Mouse (Mus musculus) hematopoietic stem cell, adult 5-6 weeks (primary cell): ENCODE data around the gene Dgat2. TPM values are rescaled to one million over a fixed set of nuclear protein-coding genes. Genes with fewer than 3 reads are reported as not detected.

Source experiments
- ATAC-seq, 2 experiments: fragments of 125-278 bp in 1 of 2; replicated peaks in 1 of 2; 2 replicates each; pipeline ENCODE4 v1.8.0; 2016 to 2017; ENCODE audit warnings: inconsistent platforms in 2 of 2, mild to moderate bottlenecking in 2 of 2, moderate number of reproducible peaks in 2 of 2, low read depth in 1 of 2, moderate TSS enrichment in 1 of 2; ENCODE audit not compliant: low FRiP score in 2 of 2, poor library complexity in 2 of 2, severe bottlenecking in 2 of 2, insufficient read depth in 1 of 2, low TSS enrichment in 1 of 2
- total RNA-seq: library from RNA; stranded (forward); fragments of 172-1452, 232-1000 nt; gene quantifications from 2 replicates; pipeline ENCODE4 v1.2.3, GENCODE M21; 2017

Dgat2 gene
- total RNA-seq, 1 experiment from 2014 or later = 0.69 TPM

DNA sequence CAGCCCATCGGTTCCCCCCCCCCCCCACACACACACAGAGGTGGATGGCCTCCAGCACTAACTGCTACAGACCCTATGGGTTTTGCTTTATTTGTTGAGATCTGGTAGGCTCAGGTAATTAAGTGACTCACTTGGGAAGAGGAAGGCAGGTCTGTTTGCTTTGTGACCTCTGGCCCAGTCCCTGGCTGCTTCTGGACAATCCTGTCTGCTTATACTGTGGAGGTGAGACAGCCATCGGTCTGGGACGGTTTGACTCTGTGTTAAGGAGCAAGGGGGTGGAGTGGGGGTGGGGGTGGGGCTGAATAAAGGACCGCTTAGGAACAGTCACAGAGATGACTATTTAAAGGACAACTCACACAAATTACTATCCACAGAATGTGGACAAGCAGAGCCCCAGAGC, 17.8 kb upstream of the Dgat2 start:
- no peak for ATAC-seq

DNA sequence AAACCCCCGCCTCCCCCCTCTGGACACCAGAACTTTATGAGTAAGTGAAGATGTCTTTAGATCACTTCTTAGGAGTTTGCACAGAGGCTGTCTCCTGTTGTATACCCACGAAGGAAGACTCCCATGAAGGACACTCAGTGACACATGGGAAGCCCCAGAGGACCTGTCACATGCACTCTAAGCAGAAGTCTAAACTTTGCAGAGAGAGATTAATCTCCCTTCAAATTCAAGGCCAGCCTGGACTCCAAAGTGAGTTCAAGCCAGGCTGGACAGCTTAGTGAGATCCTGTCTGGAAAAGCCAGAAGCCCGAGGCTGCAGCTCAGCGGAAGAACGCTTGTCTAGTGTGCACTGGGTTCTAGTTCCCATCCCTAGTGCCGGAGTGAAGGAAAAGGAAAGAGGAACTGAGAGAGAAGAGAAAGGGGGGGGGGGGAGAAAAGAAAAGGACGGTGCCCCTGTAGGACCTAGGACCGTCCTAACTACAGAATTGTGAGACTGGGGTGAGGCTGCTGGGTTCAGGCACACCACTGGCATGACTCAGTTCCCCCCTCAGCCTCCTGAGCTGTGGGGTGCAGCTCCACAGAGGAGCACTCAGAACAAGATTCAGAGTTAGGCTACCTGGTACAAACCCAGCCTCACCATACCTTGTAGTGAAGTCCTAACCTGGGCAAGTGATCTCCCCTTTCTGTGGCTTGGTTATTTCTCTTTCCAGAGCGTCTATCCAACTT, 17.1 kb upstream of the Dgat2 start:
- no peak for ATAC-seq

DNA sequence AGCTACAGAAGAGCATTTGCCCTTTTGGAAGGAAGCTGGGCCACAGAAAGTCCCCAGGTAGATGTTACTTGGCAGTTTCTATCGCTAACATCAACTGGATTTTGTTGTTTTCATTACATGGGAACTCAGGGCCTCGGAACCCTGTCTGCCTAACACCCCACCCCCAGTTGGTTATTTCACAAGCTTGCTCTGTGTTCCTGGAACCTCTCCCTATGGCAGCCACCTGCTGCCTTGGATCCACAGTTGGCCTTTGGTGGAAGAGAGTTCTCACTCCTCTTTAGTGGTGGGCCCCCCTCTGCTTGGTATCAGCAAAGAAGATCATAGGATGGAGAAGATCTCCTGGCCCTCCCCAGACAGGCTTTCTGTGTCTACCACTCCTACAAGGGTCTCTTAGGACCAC, 16.3 kb upstream of the Dgat2 start:
- ATAC-seq = no peak

DNA sequence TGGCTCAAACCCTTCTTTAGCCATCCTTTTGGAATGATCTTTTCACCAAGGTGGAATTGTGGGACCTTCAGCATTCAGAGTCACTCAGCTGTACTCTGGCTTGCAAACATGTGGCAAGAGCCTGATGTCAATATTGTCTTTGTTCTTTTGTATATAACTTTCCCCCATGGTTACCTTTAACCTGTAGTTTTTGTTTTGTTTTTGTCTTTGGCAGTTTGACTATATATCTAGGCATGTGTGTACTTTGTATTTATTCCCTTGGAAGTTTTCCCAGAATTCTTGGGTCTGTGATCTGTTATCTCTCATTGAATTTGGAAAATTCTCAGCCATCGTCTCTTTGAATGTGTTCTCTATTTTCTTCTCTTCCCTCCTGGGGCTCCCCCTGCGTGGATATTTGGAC, 12.0 kb upstream of the Dgat2 start:
- ATAC-seq = no peak

DNA sequence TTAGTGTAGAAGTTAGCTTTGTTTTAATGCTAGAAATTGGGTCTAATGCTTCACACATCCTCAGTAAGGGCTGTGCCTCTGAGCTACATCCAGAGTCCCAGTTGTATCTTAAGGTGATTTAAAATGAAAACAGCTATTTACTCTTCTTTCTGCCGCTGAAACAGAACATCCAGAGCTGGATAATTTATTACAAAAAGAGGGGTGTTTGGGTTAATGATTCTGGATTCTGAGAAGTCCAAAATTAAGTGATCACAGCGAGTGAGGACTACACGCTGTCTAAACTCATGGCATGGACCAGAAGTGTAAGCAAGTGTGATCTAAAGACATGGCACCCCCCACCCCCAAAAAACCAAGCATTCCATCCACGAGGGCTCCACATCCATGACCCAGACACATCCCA, 11.4 kb upstream of the Dgat2 start:
- no peak for ATAC-seq

DNA sequence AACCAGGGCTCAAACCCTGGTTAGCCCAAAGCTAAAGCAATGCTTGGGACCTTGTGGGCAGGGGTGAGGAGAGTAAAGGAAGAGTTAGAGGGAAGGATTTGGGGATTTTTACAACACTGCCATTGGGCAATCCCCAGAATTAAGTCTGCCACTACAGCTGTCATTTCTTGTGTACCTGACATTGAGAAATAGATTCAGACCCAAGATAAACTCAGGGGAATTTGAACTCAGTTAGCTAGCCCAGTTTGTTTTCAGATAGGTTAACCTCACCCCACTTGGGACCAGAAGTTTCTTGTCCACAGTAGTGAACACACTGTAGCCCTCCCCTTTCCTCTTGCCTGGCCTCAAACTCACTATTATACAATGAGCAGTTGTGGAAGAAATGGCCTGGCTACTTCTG, 8.9 kb upstream of the Dgat2 start:
- ATAC-seq = no peak

DNA sequence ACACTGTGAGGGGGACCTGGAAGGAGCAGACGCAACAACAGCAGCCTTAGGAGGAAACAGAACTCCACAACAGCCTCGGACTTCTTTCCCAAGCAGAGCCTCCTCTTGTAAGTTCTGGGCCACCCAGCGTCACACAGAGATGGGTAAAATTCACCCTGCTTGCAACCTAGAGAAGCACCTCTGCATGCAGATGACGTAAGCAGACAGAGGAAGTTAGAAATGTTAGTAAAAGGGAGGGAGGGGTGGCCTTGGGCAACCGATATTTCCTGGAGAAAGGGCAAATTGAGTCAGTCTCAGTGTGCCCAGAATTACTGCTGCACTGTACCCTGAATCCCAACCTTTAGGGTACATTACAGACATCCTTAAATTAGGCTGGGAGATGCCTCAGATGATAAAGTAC, 7.4 kb upstream of the Dgat2 start:
- ATAC-seq = peak; percentile 22 to 61; a peak in 1 of 4 replicates

DNA sequence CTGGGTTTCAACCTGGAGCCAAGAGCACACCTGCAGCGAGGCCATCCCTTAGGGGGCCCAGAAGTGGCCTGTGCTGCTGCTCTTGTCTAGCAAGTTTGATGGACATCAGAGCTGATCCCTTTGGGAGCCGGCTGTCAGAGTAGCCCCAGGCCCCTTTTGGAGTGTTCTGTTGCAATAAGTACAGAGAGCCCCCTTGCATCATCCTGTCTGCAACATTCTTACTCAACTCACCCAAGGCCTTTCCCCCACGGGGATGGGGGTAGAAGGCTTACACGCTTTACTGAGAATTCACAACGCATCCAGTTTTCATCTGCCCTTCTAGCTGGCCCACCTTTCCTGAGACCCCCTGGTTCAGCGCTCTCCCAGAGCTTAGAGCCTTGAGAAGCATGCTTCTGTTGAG, 6.1 kb upstream of the Dgat2 start:
- ATAC-seq = peak in 1 of 2 experiments; percentile 21; a peak in 1 of 4 replicates

DNA sequence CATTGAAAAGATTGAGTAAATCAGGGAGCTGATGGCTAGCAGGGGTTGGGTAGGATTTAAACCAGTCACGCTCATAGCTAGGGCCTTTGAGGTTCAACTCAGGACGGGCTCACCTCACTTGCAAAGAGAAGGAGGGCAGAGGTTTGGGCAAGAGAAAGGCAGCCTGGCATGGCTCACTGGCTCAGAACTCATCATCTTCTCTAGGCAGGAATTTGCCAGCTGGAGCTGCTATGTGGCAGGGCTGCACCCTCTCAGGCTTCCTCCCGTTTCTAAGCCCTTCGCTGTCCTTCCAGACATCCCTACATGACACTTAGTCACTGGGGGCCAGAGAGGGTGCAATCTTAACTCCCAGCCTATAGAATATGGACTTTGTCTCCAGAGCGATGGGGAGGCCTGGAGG, 4.9 kb upstream of the Dgat2 start:
- no peak for ATAC-seq

DNA sequence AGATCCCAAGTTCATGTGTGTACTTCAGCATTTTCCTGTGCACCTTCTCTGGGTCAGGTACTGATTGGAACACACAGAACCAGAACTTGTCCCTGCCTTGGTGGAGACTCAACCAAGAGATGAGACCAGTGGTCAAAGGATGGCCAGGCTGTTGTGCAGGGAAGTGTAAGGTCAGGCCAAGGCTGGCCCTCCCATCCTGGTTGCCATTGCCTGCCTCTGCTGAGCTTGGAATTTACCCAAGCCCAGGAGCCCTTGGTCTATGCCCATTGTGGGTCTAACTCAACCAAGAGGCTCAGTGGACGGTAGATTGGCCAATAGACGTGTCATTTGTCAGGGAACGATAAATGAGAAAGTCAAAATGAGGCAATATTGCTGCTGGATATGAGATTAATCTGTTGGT, 2.9 kb upstream of the Dgat2 start:
- ATAC-seq = no peak

DNA sequence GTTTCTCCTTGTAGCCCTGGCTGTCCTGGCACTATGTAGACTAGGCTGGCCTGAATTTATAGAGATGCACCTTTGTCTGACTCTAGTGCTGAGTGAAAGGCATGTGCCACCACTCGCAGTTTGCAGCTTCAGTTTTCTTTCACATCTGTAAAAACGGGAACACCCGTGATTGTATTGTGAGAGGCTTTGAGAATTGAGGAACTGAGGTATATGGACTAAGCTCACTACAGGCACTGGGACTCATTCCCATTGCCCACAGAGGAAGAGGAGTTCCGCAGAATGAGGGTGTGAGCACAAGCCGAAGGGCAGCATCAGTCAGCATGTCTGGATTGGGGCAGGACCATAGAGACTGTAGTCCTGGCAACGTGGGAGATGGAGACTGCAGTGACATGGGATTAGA, 1.2 kb upstream of the Dgat2 start:
- ATAC-seq = peak; percentile 39 to 43

DNA sequence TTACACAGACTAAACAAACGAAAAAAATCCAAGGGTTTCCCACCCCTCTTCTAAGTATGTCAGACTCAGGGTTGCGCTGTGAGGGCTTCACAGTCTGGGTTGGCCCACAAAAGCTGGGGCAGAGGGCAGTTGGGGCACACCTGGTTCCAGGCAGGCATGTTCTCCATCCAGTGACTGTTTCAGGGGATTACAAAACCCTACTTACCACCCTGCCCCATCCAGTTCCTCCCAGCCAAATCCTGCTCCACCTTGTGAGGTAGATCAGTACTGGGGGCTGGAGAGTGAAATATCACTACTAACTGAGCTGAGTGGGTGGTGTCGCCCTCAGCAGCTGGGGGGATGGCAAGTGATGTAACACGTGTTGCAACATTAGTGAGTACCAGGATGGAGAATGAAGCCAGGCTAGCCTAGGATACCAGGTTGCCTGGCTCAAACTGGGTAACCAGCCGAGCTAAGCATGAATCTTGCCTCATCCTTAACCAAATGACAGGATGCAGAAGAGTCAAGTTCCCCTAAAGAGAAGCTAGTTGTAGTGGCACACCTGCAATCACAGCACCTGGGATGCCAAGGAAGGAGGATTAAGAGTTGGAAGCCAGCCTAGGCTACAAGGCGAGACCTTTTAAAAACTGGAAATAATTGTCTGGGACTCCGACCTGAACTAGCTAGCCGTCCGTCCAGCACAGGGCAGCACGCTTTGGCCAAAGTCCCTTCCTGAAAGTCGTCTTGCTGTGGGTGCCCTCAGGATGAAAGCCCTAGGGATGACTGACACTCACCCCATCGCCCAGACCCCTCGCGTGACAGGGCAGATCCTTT, 694 bp downstream of the Dgat2 start:
- ATAC-seq = peak in 1 of 2 experiments; percentile 24; a peak in 1 of 4 replicates

DNA sequence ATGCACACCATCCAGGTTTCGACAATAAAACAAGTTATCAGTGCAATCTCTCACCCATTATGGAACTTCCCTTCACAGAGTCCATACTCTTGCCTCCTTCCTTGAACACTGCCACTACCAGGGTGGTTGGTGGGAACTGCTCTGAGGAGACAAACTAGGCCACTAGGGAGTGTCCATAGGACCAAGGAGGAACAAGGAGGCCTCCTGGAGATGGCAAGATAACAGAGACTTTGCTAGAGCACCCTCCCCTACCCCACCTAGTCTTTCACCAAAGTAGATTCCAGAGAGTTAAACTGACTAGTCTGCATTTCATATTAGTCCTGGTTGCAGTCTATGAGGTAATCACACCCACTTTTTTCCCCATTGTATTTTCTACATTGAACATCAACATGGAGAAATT, 2.4 kb downstream of the Dgat2 start:
- no peak for ATAC-seq

DNA sequence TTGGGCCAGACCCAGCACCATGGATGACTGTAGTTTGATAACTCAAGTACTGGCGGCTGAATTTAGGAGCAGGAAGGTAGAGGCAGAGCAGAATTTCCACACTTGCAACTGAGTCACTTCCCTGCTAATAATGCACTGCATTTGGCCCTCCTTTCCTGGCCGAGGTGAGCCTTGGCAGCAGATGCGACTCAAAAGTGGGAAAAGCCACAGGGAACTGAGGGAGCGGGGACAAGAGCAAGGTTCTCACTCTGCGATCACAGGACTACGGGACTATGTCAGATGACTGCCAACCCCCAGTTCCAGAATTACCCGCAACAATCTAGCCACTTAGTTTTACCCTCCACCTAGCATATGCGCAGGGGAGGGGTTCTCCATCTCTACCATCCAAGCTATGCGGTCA, 3.2 kb downstream of the Dgat2 start:
- no peak for ATAC-seq

DNA sequence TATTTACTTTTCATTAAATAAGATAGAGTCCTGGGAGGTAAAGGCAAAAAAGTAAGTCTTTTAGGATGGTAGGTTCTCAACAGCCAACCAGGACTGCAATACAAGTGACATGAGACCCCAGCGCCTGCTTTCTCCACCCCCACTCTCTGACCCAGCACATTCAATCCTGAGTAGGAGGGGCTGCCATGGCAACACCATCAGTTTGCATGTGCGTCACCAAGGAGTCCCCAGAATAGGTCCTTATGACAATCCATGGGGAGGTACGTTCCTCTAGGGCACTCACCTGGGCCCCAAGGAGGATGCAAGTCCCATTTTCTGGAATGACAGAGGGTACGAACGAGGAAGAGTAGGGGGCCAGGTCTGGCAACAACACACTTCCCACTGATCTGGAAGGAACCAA, 5.1 kb downstream of the Dgat2 start:
- no peak for ATAC-seq

DNA sequence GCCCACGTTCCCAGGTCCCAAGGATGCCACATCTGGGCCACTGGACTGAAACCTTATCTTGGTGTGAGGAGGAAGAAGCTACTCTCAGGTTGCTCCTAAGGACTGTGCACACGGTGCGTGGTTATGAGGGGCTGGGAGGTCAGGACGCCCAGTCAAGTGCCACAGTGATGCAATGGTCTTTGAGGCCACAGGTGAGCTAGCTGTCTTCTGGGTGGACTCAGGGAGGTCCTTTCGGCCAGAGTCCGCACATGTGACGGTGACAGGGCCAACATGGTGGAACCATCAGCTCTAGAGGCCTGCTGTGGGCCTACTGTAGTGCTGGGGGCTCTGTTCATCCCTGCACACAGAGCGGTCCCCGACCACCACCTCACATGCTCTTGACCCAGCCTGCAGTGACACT, 6.9 kb downstream of the Dgat2 start:
- ATAC-seq = no peak

DNA sequence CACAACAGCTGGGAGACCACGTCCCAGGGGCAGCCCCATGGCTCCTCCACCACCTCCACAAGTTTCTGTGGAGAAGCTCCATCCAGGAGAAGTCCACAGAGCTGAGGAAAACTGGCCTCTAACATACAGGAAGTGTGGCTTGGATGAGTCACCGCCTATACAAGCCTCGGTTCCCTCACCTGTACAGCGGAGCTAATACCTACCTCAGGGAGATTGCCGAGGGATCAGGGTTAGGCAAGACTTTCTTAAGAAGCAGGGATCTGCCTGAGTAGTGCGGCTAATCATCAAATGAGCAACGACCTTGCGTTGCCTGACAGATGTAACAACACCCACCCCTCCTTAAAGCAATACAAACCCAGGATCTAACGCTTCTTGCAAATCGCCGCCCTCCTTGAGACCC, 7.4 kb downstream of the Dgat2 start:
- no peak for ATAC-seq

DNA sequence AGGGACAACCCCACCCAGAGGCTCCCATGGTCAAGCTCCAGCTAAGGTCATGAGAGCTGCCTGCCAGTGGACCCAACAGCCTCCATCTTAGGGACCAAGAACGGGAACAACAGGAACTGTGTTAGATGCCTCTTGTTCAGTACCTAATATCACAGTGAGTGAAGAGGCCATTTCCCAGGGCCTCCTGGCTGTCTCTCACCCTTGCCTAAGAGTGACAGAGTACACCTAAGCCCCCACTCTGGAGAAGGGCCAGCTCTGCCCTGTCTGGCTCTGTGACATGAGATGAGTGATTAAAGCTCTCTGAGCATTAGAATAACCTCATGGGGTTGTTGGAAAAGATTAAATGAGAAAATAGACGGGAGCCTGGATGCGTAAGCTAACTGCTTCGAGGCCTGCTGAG, 8.5 kb downstream of the Dgat2 start:
- ATAC-seq = no peak

DNA sequence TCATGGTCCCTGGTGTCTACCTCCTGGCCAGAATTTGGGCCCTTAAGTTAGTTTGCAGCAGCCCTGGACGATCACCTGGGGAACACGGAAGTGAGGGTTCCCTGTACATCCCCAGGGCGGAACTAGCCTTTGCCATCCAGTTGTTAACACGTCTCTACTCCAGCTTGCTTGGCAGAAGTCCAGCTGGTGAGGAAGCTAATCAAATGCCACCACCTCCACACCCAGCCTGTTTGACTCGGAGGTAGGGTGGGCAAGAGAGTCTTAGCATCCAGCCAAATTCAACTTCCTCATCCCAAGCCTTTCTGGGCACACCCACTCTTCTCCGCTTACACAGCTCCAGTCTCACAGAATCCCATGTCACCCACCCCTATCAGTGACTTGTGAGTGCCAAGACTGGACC, 9.6 kb downstream of the Dgat2 start:
- peak; percentile 44 to 70 for ATAC-seq
